Mouse (Mus musculus) myocyte (in vitro differentiated cells): ENCODE results near the gene Xpnpep1.

Experiments
- CEBPB ChIP-seq: IDR thresholded peaks from 2 replicates; pipeline ENCODE4 v1.6.1; 2011; ENCODE audit warnings: mild to moderate bottlenecking, moderate library complexity; ENCODE audit not compliant: poor library complexity, insufficient read depth, severe bottlenecking
- E2F4 ChIP-seq: IDR thresholded peaks from one replicate; pipeline ENCODE4 v1.6.1; 2011; ENCODE audit warnings: mild to moderate bottlenecking, control low read depth, moderate library complexity; ENCODE audit not compliant: insufficient read depth
- MAX ChIP-seq: IDR thresholded peaks from one replicate; pipeline ENCODE4 v1.6.1; 2011; ENCODE audit warnings: low read depth, mild to moderate bottlenecking, control low read depth
- POLR2A ChIP-seq: IDR thresholded peaks from one replicate; pipeline ENCODE4 v1.6.1; 2011; ENCODE audit warnings: low read depth, mild to moderate bottlenecking, control low read depth, moderate library complexity; ENCODE audit not compliant: insufficient read length
- POLR2AphosphoS2 ChIP-seq: IDR thresholded peaks from one replicate; pipeline ENCODE4 v1.6.1; 2011; ENCODE audit warnings: low read depth, control low read depth; ENCODE audit not compliant: insufficient read length
- TCF12 ChIP-seq: IDR thresholded peaks from one replicate; pipeline ENCODE4 v1.6.1; 2011; ENCODE audit warnings: mild to moderate bottlenecking, control low read depth; ENCODE audit not compliant: poor library complexity, insufficient read depth, severe bottlenecking

DNA sequence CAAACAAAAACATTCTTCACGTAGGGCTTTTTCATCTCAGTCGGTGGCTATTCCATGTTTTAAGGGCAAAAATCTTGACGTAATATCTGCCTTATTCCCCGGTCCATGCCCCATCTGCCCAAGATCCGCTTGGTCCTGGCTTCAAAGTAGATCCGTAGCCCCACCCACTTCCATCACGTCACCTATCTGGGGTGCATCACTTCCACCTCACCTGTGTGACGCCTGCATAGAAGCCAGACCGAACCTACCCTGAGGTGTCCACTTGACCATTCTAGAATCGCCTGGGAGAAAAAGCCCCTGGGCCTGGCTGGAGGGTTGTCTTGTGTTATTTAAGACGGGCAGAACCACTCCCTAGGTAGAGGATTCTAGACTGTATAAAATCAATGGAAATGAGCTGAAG lies 924 bp downstream of the Xpnpep1 start:
- TF ChIP-seq TCF12 (no peak), CEBPB (no peak), POLR2A (no peak), POLR2AphosphoS2 (no peak), E2F4 (no peak), MAX (no peak)
